In genomic region chr11:69364910-69365309, GRCm38 (mm10) we compare ENCODE assay signal across 8 mouse cellular contexts. TPM values are rescaled to one million over a fixed set of nuclear protein-coding genes. Genes with fewer than 3 reads are reported as not detected.
DNase-seq lines count a peak whose midpoint lies in the region; ATAC-seq lines count a peak whose summit lies in the region.

No protein-coding gene starts in this region.

- peaks cover 26% of the 10 kb centered on the region for H3K4me1 ChIP-seq in forebrain, embryonic 11.5 days (replicated peaks; ENCODE audit: control insufficient read depth, insufficient read depth, low read length)
- peaks cover 42% of the 10 kb centered on the region for H3K4me1 ChIP-seq in heart, embryonic 13.5 days
- H3K4me1 ChIP-seq in kidney, embryonic 16.5 days (ENCODE audit: insufficient read depth, low read length): peaks cover 42% of the 10 kb centered on the region
- H3K4me1 ChIP-seq in limb, embryonic 13.5 days: peaks cover 45% of the 10 kb centered on the region
- H3K4me1 ChIP-seq in midbrain, embryonic 14.5 days (ENCODE audit: control insufficient read depth, insufficient read depth, low read length): peaks cover 29% of the 10 kb centered on the region

- no peaks in the 10 kb centered on the region for H3K27me3 ChIP-seq in forebrain, embryonic 11.5 days (ENCODE audit: control insufficient read depth, insufficient read depth, low read length)
- no peaks in the 10 kb centered on the region for H3K27me3 ChIP-seq in heart, embryonic 13.5 days (replicated peaks)
- H3K27me3 ChIP-seq in kidney, embryonic 16.5 days (ENCODE audit: insufficient read depth, low read length): no peaks in the 10 kb centered on the region
- H3K27me3 ChIP-seq in limb, embryonic 13.5 days: no peaks in the 10 kb centered on the region
- H3K27me3 ChIP-seq in midbrain, embryonic 14.5 days (ENCODE audit: control insufficient read depth, insufficient read depth, low read length): no peaks in the 10 kb centered on the region

- 4% methylated on average over 6 of the region's 6 CpGs for WGBS in forebrain, embryonic 11.5 days
- 4% methylated on average over 6 of the region's 6 CpGs for WGBS in heart, embryonic 13.5 days
- WGBS in kidney, embryonic 16.5 days: 0% methylated on average over 6 of the region's 6 CpGs
- WGBS in limb, embryonic 13.5 days: 2% methylated on average over 6 of the region's 6 CpGs
- WGBS in midbrain, embryonic 14.5 days: 3% methylated on average over 6 of the region's 6 CpGs

- peak overlapping the region; percentile 98 for H3K27ac ChIP-seq in forebrain, embryonic 11.5 days (ENCODE audit: low read depth, low read length)
- H3K27ac ChIP-seq in heart, embryonic 13.5 days (replicated peaks): peak overlapping the region; percentile 97
- peak overlapping the region; percentile 100 for H3K27ac ChIP-seq in kidney, embryonic 16.5 days (ENCODE audit: low read length)
- peak overlapping the region; percentile 100 for H3K27ac ChIP-seq in limb, embryonic 13.5 days
- peak overlapping the region; percentile 100 for H3K27ac ChIP-seq in midbrain, embryonic 14.5 days (replicated peaks; ENCODE audit: low read depth, low read length)

- peaks cover 22% of the 10 kb centered on the region for H3K36me3 ChIP-seq in forebrain, embryonic 11.5 days (ENCODE audit: control insufficient read depth, insufficient read depth, low read length)
- peaks cover 40% of the 10 kb centered on the region for H3K36me3 ChIP-seq in heart, embryonic 13.5 days
- H3K36me3 ChIP-seq in kidney, embryonic 16.5 days (ENCODE audit: insufficient read depth, low read length): peaks cover 35% of the 10 kb centered on the region
- H3K36me3 ChIP-seq in limb, embryonic 13.5 days: peaks cover 46% of the 10 kb centered on the region
- peaks cover 44% of the 10 kb centered on the region for H3K36me3 ChIP-seq in midbrain, embryonic 14.5 days (ENCODE audit: control insufficient read depth, insufficient read depth, low read length)

- no peaks in the 10 kb centered on the region for H3K9me3 ChIP-seq in forebrain, embryonic 11.5 days (ENCODE audit: control insufficient read depth, low read length)
- no peaks in the 10 kb centered on the region for H3K9me3 ChIP-seq in heart, embryonic 13.5 days
- H3K9me3 ChIP-seq in kidney, embryonic 16.5 days (ENCODE audit: low read length): no peaks in the 10 kb centered on the region
- 0 out of 2 replicates have a peak, but pooled peaks cover 3% of the 10 kb centered on the region for H3K9me3 ChIP-seq in limb, embryonic 13.5 days
- no peaks in the 10 kb centered on the region for H3K9me3 ChIP-seq in midbrain, embryonic 14.5 days (ENCODE audit: control insufficient read depth, low read length)

- peak; percentile 28; the same call in 1 of the 2 replicates for ATAC-seq in forebrain, embryonic 11.5 days (replicated peaks; ENCODE audit: low FRiP score)
- 0 out of 2 replicates have a peak, but pooled peaks have one; percentile 28 for ATAC-seq in heart, embryonic 13.5 days (ENCODE audit: extremely low read depth, insufficient number of reproducible peaks, low FRiP score, low TSS enrichment)
- peak; percentile 71 for ATAC-seq in kidney, embryonic 16.5 days (ENCODE audit: low FRiP score, low TSS enrichment)
- peak; percentile 22 for ATAC-seq in limb, embryonic 13.5 days (ENCODE audit: low FRiP score, low read depth)
- ATAC-seq in midbrain, embryonic 14.5 days (ENCODE audit: low FRiP score, low TSS enrichment): peak; percentile 59; the same call in 1 of the 2 replicates

- H3K4me3 ChIP-seq in forebrain, embryonic 11.5 days (ENCODE audit: low read depth, low read length): no peak overlapping the region; the same call in 1 of the 2 replicates
- peak overlapping the region; percentile 90; the same call in 1 of the 2 replicates for H3K4me3 ChIP-seq in heart, embryonic 13.5 days
- H3K4me3 ChIP-seq in kidney, embryonic 16.5 days (ENCODE audit: low read length): peak overlapping the region; percentile 88
- peak overlapping the region; percentile 87 for H3K4me3 ChIP-seq in limb, embryonic 13.5 days
- peak overlapping the region; percentile 99; the same call in 1 of the 2 replicates for H3K4me3 ChIP-seq in midbrain, embryonic 14.5 days (replicated peaks; ENCODE audit: low read depth, low read length)

- DNase-seq in thymus, postnatal 14 days: peak; percentile 22
- DNase-seq in thymus, postnatal 10 days (ENCODE audit: low spot score in 2 of 2): no peak
- DNase-seq in forebrain, embryonic 11.5 days (ENCODE audit: low spot score): peak; percentile 83
- peak; percentile 89 for DNase-seq in midbrain, embryonic 14.5 days
- DNase-seq in spleen, postnatal 10 days (ENCODE audit: low spot score in 2 of 2): peak; percentile 44 to 75

- peak overlapping the region; percentile 56 for H3K9ac ChIP-seq in forebrain, embryonic 11.5 days (ENCODE audit: low read length)
- H3K9ac ChIP-seq in heart, embryonic 13.5 days: peak overlapping the region; percentile 50; the same call in 1 of the 2 replicates
- H3K9ac ChIP-seq in kidney, embryonic 16.5 days (replicated peaks; ENCODE audit: low read length): peak overlapping the region; percentile 81
- H3K9ac ChIP-seq in limb, embryonic 13.5 days: peak overlapping the region; percentile 73
- H3K9ac ChIP-seq in midbrain, embryonic 14.5 days (replicated peaks; ENCODE audit: low read length): peak overlapping the region; percentile 100; the same call in 1 of the 2 replicates

- H3K4me2 ChIP-seq in forebrain, embryonic 11.5 days (ENCODE audit: low read depth, low read length, severe bottlenecking): peak overlapping the region; percentile 92
- peak overlapping the region; percentile 87 for H3K4me2 ChIP-seq in heart, embryonic 13.5 days
- peak overlapping the region; percentile 76 for H3K4me2 ChIP-seq in kidney, embryonic 16.5 days (replicated peaks; ENCODE audit: low read depth, low read length)
- peak overlapping the region; percentile 98 for H3K4me2 ChIP-seq in limb, embryonic 13.5 days (replicated peaks)
- peak overlapping the region; percentile 96 for H3K4me2 ChIP-seq in midbrain, embryonic 14.5 days (ENCODE audit: low read length)

RNA-seq across cellular contexts. Expression of gene Chd3, which starts 4.3 kb away (rescaled TPM):
- 53.0 and 61.4 TPM in 2 replicates for polyA plus RNA-seq in forebrain, embryonic 11.5 days (2014; fragmentation: Nextera tagmentation; extraction: Ambion mirVana)
- polyA plus RNA-seq in heart, embryonic 13.5 days (2015; fragmentation: Nextera tagmentation; extraction: Ambion mirVana): 18.0 and 18.8 TPM in 2 replicates
- 58.6 and 67.2 TPM in 2 replicates for polyA plus RNA-seq in kidney, embryonic 16.5 days (2015; fragmentation: Nextera tagmentation; extraction: Ambion mirVana)
- polyA plus RNA-seq in limb, embryonic 13.5 days (2015; fragmentation: Nextera tagmentation; extraction: Ambion mirVana): 117 and 119 TPM in 2 replicates
- polyA plus RNA-seq in midbrain, embryonic 14.5 days (2014; fragmentation: Nextera tagmentation; extraction: Ambion mirVana): 77.5 and 80.8 TPM in 2 replicates

RNA-seq across cellular contexts. Expression of gene Rnf227, which starts 24.6 kb away (rescaled TPM):
- 25.7 and 30.1 TPM in 2 replicates for polyA plus RNA-seq in forebrain, embryonic 11.5 days (2014; fragmentation: Nextera tagmentation; extraction: Ambion mirVana)
- polyA plus RNA-seq in heart, embryonic 13.5 days (2015; fragmentation: Nextera tagmentation; extraction: Ambion mirVana): 6.2 and 8.3 TPM in 2 replicates
- polyA plus RNA-seq in kidney, embryonic 16.5 days (2015; fragmentation: Nextera tagmentation; extraction: Ambion mirVana): 16.4 and 17.8 TPM in 2 replicates
- 24.6 and 24.9 TPM in 2 replicates for polyA plus RNA-seq in limb, embryonic 13.5 days (2015; fragmentation: Nextera tagmentation; extraction: Ambion mirVana)
- polyA plus RNA-seq in midbrain, embryonic 14.5 days (2014; fragmentation: Nextera tagmentation; extraction: Ambion mirVana): 222 and 270 TPM in 2 replicates

RNA-seq across cellular contexts. Expression of gene Naa38, which starts 30.4 kb away (rescaled TPM):
- polyA plus RNA-seq in forebrain, embryonic 11.5 days (2014; fragmentation: Nextera tagmentation; extraction: Ambion mirVana): 105 and 109 TPM in 2 replicates
- polyA plus RNA-seq in heart, embryonic 13.5 days (2015; fragmentation: Nextera tagmentation; extraction: Ambion mirVana): 135 and 139 TPM in 2 replicates
- 142 and 150 TPM in 2 replicates for polyA plus RNA-seq in kidney, embryonic 16.5 days (2015; fragmentation: Nextera tagmentation; extraction: Ambion mirVana)
- 127 and 137 TPM in 2 replicates for polyA plus RNA-seq in limb, embryonic 13.5 days (2015; fragmentation: Nextera tagmentation; extraction: Ambion mirVana)
- polyA plus RNA-seq in midbrain, embryonic 14.5 days (2014; fragmentation: Nextera tagmentation; extraction: Ambion mirVana): 97.6 and 123 TPM in 2 replicates

RNA-seq across cellular contexts. Expression of gene Cyb5d1, which starts 30.5 kb away (rescaled TPM):
- polyA plus RNA-seq in forebrain, embryonic 11.5 days (2014; fragmentation: Nextera tagmentation; extraction: Ambion mirVana): 43.7 and 44.4 TPM in 2 replicates
- polyA plus RNA-seq in heart, embryonic 13.5 days (2015; fragmentation: Nextera tagmentation; extraction: Ambion mirVana): 21.2 and 21.5 TPM in 2 replicates
- polyA plus RNA-seq in kidney, embryonic 16.5 days (2015; fragmentation: Nextera tagmentation; extraction: Ambion mirVana): 34.0 and 37.3 TPM in 2 replicates
- 35.6 and 38.1 TPM in 2 replicates for polyA plus RNA-seq in limb, embryonic 13.5 days (2015; fragmentation: Nextera tagmentation; extraction: Ambion mirVana)
- 17.0 and 24.8 TPM in 2 replicates for polyA plus RNA-seq in midbrain, embryonic 14.5 days (2014; fragmentation: Nextera tagmentation; extraction: Ambion mirVana)

RNA-seq across cellular contexts. Expression of gene Tmem88, which starts 33.1 kb away (rescaled TPM):
- polyA plus RNA-seq in forebrain, embryonic 11.5 days (2014; fragmentation: Nextera tagmentation; extraction: Ambion mirVana): 15.6 and 18.5 TPM in 2 replicates
- 40.0 and 40.5 TPM in 2 replicates for polyA plus RNA-seq in heart, embryonic 13.5 days (2015; fragmentation: Nextera tagmentation; extraction: Ambion mirVana)
- 46.5 and 47.7 TPM in 2 replicates for polyA plus RNA-seq in kidney, embryonic 16.5 days (2015; fragmentation: Nextera tagmentation; extraction: Ambion mirVana)
- polyA plus RNA-seq in limb, embryonic 13.5 days (2015; fragmentation: Nextera tagmentation; extraction: Ambion mirVana): 24.0 and 25.6 TPM in 2 replicates
- 2.6 and 4.9 TPM in 2 replicates for polyA plus RNA-seq in midbrain, embryonic 14.5 days (2014; fragmentation: Nextera tagmentation; extraction: Ambion mirVana)

Comparison
In these comparisons a context has a peak if more than half of its experiments do, and no peak if none do; other contexts are left out.
1. DNase-seq: peak in thymus, postnatal 14 days (single experiment), forebrain, embryonic 11.5 days (single experiment), midbrain, embryonic 14.5 days (single experiment) and spleen, postnatal 10 days (2 of 2); none in thymus, postnatal 10 days (0 of 2).
2. H3K9ac ChIP-seq: peak in every context shown above with its lines; median percentile 100 in midbrain, embryonic 14.5 days; 81 in kidney, embryonic 16.5 days; 73 in limb, embryonic 13.5 days; 56 in forebrain, embryonic 11.5 days; 50 in heart, embryonic 13.5 days.
3. Peak in every context shown above with its lines, with median percentiles within 50 percentile points of each other: ATAC-seq, H3K27ac ChIP-seq and H3K4me2 ChIP-seq.